Mouse (Mus musculus) neural tube, embryonic 11.5 days (tissue): Measurements from ENCODE around the gene Celf5. TPM values are rescaled to one million over a fixed set of nuclear protein-coding genes. Genes with fewer than 3 reads are reported as not detected.

Experiments used
- microRNA-seq: library from miRNA; unstranded; fragments of <30 nt; microRNA quantifications from one replicate; pipeline ENCODE4, GENCODE M21; 2016
- polyA plus RNA-seq: library from polyadenylated mRNA; unstranded; fragments of >200 nt; fragmentation: Nextera tagmentation; extraction: Ambion mirVana; gene quantifications from 2 replicates; pipeline ENCODE4 v1.2.1, GENCODE M21; 2014

The Celf5 gene
- polyA plus RNA-seq, 1 experiment from 2014 or later, result 11.1 TPM

Small RNA genes lying within 50 kb of the gene (microRNA-seq; reads per million reads assigned to microRNA genes)
- not detected for gene Gm25595
- gene Mir1191b, result 0.78 reads per million

Other genes starting within 250 kb of the Celf5 start
- 5.8 and 6.0 TPM in 2 replicates for gene Zfr2, start 249.6 kb downstream of the Celf5 start, polyA plus RNA-seq
- 2.0 and 3.0 TPM in 2 replicates for gene Matk, start 229.8 kb downstream of the Celf5 start, polyA plus RNA-seq
- 178 and 180 TPM in 2 replicates for gene Mrpl54, start 215.8 kb downstream of the Celf5 start, polyA plus RNA-seq
- gene Apba3, start 215.7 kb downstream of the Celf5 start, polyA plus RNA-seq, result 35.3 and 39.0 TPM in 2 replicates
- gene Tjp3, start 191.1 kb downstream of the Celf5 start, polyA plus RNA-seq, result 2.5 and 2.8 TPM in 2 replicates
- gene Pip5k1c, start 189.7 kb downstream of the Celf5 start, polyA plus RNA-seq, result 64.6 and 65.8 TPM in 2 replicates
- gene Cactin, start 161.6 kb downstream of the Celf5 start, polyA plus RNA-seq, result 39.4 and 46.2 TPM in 2 replicates
- 1.8 and 2.9 TPM in 2 replicates for gene Tbxa2r, start 154.0 kb downstream of the Celf5 start, polyA plus RNA-seq
- not detected in 2 replicates for gene Gipc3, start 139.4 kb downstream of the Celf5 start, polyA plus RNA-seq
- 104 and 110 TPM in 2 replicates for gene Hmg20b, start 132.2 kb downstream of the Celf5 start, polyA plus RNA-seq
- gene Mfsd12, start 125.2 kb downstream of the Celf5 start, polyA plus RNA-seq, result 5.3 and 5.7 TPM in 2 replicates
- gene 4930404N11Rik, start 116.9 kb downstream of the Celf5 start, polyA plus RNA-seq, result 0.20 and 0.50 TPM in 2 replicates
- gene Fzr1, start 104.2 kb downstream of the Celf5 start, polyA plus RNA-seq, result 112 and 120 TPM in 2 replicates
- 64.1 and 76.1 TPM in 2 replicates for gene Dohh, start 98.3 kb downstream of the Celf5 start, polyA plus RNA-seq
- 1.7 and 3.0 TPM in 2 replicates for gene Gm48551, start 98.2 kb downstream of the Celf5 start, polyA plus RNA-seq
- 0.97 and 1.3 TPM in 2 replicates for gene Gm48552, start 93.7 kb downstream of the Celf5 start, polyA plus RNA-seq
- 1.9 and 3.5 TPM in 2 replicates for gene Smim24, start 89.7 kb downstream of the Celf5 start, polyA plus RNA-seq
- 16.8 TPM in 2 replicates for gene Nfic, start 27.1 kb downstream of the Celf5 start, polyA plus RNA-seq
- gene Ncln, start 13.7 kb upstream of the Celf5 start, polyA plus RNA-seq, result 66.2 and 74.2 TPM in 2 replicates
- 0.45 and 0.58 TPM in 2 replicates for gene S1pr4, start 17.4 kb upstream of the Celf5 start, polyA plus RNA-seq
- 0.41 TPM in 2 replicates for gene Gna15, start 41.5 kb upstream of the Celf5 start, polyA plus RNA-seq
- gene Gna11, start 62.5 kb upstream of the Celf5 start, polyA plus RNA-seq, result 74.6 and 78.8 TPM in 2 replicates
- 266 and 278 TPM in 2 replicates for gene Aes, start 76.8 kb upstream of the Celf5 start, polyA plus RNA-seq
- 7.0 and 7.3 TPM in 2 replicates for gene Tle2, start 91.9 kb upstream of the Celf5 start, polyA plus RNA-seq
- 6.4 and 7.0 TPM in 2 replicates for gene Tle6, start 118.4 kb upstream of the Celf5 start, polyA plus RNA-seq
- 0.43 and 0.80 TPM in 2 replicates for gene BC025920, start 123.6 kb upstream of the Celf5 start, polyA plus RNA-seq
- gene Sirt6, start 145.1 kb upstream of the Celf5 start, polyA plus RNA-seq, result 45.7 and 46.6 TPM in 2 replicates
- gene Ankrd24, start 145.8 kb upstream of the Celf5 start, polyA plus RNA-seq, result 4.0 and 4.6 TPM in 2 replicates
- 6.5 and 6.7 TPM in 2 replicates for gene Gm10778, start 166.3 kb upstream of the Celf5 start, polyA plus RNA-seq
- gene Zfp433, start 222.1 kb upstream of the Celf5 start, polyA plus RNA-seq, result 17.9 and 18.3 TPM in 2 replicates